Mouse (Mus musculus): ENCODE results near the gene Ankrd11.

DNA sequence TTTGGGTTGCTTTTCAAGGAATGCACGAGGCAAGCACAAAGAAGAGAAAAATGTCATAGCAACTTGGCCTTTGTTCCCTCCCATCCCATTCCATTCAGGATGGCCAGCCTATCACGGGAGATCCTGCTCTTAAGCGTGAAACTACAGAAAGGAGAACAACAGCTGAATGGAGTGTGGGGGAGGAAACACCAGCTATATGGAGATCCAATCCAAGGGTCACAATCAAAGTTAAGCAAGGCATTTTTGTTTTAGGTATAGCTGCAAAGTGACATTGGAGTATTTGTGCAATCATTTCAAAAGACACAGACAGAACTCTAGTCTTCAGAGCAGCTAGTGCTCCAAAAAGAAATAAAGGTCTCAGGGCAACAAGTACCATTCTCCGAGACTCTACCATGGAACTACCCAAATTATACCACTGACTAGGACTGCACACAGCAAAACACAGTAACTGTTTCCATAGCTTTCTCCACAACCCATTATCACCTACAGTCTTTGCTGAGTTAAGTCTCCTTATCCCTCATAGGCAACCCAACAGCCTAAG, 1.9 kb downstream of the Ankrd11 start:
- TF ChIP-seq CTCF (IDR thresholded peaks at IDR 0.05; ENCODE audit: low read depth, low read length) (no peak), GATA1 (IDR thresholded peaks at IDR 0.05; ENCODE audit: borderline replicate concordance, low read length) (no peak), TAL1 (conservative IDR thresholded peaks at IDR 0.05; ENCODE audit: low read depth, low read length) (no peak), GATA2 (IDR thresholded peaks at IDR 0.05; ENCODE audit: borderline replicate concordance, low read depth, low read length) (no peak), POLR2AphosphoS5 (IDR thresholded peaks at IDR 0.05; ENCODE audit: insufficient replicate concordance, low read depth, low read length) (no peak)

Measured in G1E (cell line).